Mouse (Mus musculus) ES-Bruce4 (cell line): ENCODE measurements at regions not wholly inside any gene's neighbourhood (a gene's known extent, or its start where the extent isn't known, plus 50 kb on each side); places are given as distances from the start of the nearest gene placed in this dataset.
A peak's percentile ranks its signal among the peaks of the same experiment; 100 is the strongest.

ENCODE experiments used
- H3K27ac ChIP-seq: 2 replicates; pipeline ENCODE4 v1.5.1; 2012; ENCODE audit warnings: low read length, inconsistent platforms; ENCODE audit not compliant: insufficient read depth
- H3K27me3 ChIP-seq: 2 replicates; pipeline ENCODE4 v1.6.1; 2012; ENCODE audit warnings: mild to moderate bottlenecking, low read length, inconsistent platforms; ENCODE audit not compliant: control insufficient read depth, poor library complexity, insufficient read depth, severe bottlenecking
- H3K36me3 ChIP-seq: 2 replicates; pipeline ENCODE4 v1.6.1; 2012; ENCODE audit warnings: inconsistent platforms, mild to moderate bottlenecking, low read length, moderate library complexity; ENCODE audit not compliant: control insufficient read depth, poor library complexity, insufficient read depth, severe bottlenecking
- H3K4me1 ChIP-seq: one replicate; pipeline ENCODE4 v1.8.1; 2011; ENCODE audit warnings: low read length; ENCODE audit not compliant: control insufficient read depth, insufficient read depth
- H3K4me3 ChIP-seq: 2 replicates; pipeline ENCODE4 v1.5.1; 2011; ENCODE audit warnings: low read depth, mild to moderate bottlenecking, low read length
- H3K9ac ChIP-seq: 2 replicates; pipeline ENCODE4 v1.6.1; 2012; ENCODE audit warnings: low read depth, mild to moderate bottlenecking, inconsistent platforms; ENCODE audit not compliant: poor library complexity, severe bottlenecking
- H3K9me3 ChIP-seq: replicated peaks from 2 replicates; pipeline ENCODE4 v1.6.1; 2012; ENCODE audit warnings: mild to moderate bottlenecking, low read length, inconsistent platforms; ENCODE audit not compliant: control insufficient read depth, poor library complexity, insufficient read depth, severe bottlenecking
- CTCF ChIP-seq: IDR thresholded peaks from one replicate; pipeline ENCODE4 v1.8.1; 2011; ENCODE audit warnings: low read depth, low read length
- EP300 ChIP-seq: IDR thresholded peaks from 2 replicates; pipeline ENCODE4 v1.6.1; 2011; ENCODE audit warnings: low read depth, low read length; ENCODE audit not compliant: insufficient read depth
- POLR2A ChIP-seq: IDR thresholded peaks from one replicate; pipeline ENCODE4 v1.8.1; 2011; ENCODE audit warnings: low read length; ENCODE audit not compliant: insufficient read depth

GRCm38 (mm10) chr11:31592061-31592460 is 79.6 kb downstream of the Bod1 start:
- Histone ChIP-seq H3K4me3 (peak overlapping the region; percentile 48; the same call in 1 of the 2 replicates), H3K27me3 (no peaks in the 10 kb centered on the region), H3K9ac (no peak overlapping the region)

DNA sequence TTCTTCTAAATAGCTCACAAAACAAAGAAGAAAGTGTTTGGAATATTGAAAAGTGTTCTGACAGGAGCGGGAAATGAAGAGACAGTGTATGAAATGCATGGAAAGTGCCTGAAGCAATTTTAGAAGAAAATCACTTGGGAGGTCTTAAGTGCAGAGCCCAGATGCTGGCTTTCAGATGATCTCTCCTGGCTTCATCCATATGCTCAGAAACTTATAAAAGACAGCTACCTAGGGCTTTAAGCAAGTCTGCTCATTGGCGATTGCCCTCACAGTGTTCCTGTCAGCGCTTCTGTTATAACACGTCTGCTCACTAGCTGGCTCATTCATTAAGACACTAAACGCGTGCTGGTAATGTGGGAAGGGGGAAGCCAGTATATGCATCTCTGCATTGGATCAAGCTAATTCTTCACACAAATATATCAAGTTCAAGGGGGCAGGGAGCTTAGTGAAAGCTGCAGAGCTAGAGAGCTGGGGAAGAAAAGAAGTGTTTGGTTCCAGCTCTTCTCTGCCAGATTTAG is 80.6 kb downstream of the Bod1 start:
- H3K4me1 ChIP-seq, result no peaks in the 10 kb centered on the region
- H3K27ac ChIP-seq, result no peak overlapping the region
- H3K4me3 ChIP-seq, result peak overlapping the region; percentile 48; the same call in 1 of the 2 replicates
- no peak overlapping the region for H3K9ac ChIP-seq
- H3K27me3 ChIP-seq, result no peaks in the 10 kb centered on the region
- H3K9me3 ChIP-seq, result peaks cover 2% of the 10 kb centered on the region; the same call in 1 of the 2 replicates
- TF ChIP-seq CTCF (no peak), EP300 (no peak), POLR2A (no peak)
- no peaks in the 10 kb centered on the region for H3K36me3 ChIP-seq

More at GRCm38 (mm10) chr11:31592061-31592460, 79.6 kb downstream of the Bod1 start:
- Histone ChIP-seq H3K4me1 (no peaks in the 10 kb centered on the region), H3K9me3 (peaks cover 3% of the 10 kb centered on the region; the same call in 1 of the 2 replicates), H3K36me3 (no peaks in the 10 kb centered on the region), H3K27ac (no peak overlapping the region)
- no peak for TF ChIP-seq CTCF
- no peak for TF ChIP-seq EP300

- no peak for TF ChIP-seq POLR2A
- no peak for TF ChIP-seq CTCF
- no peak for TF ChIP-seq EP300
- H3K27me3 ChIP-seq, result no peaks in the 10 kb centered on the region
- no peak overlapping the region for H3K4me3 ChIP-seq
- no peaks in the 10 kb centered on the region for H3K4me1 ChIP-seq
- no peaks in the 10 kb centered on the region for H3K36me3 ChIP-seq
- no peak overlapping the region for H3K27ac ChIP-seq
- no peak overlapping the region for H3K9ac ChIP-seq
- no peaks in the 10 kb centered on the region for H3K9me3 ChIP-seq
Observed at GRCm38 (mm10) chr11:31574941-31575340, 96.7 kb downstream of the Bod1 start.

DNA sequence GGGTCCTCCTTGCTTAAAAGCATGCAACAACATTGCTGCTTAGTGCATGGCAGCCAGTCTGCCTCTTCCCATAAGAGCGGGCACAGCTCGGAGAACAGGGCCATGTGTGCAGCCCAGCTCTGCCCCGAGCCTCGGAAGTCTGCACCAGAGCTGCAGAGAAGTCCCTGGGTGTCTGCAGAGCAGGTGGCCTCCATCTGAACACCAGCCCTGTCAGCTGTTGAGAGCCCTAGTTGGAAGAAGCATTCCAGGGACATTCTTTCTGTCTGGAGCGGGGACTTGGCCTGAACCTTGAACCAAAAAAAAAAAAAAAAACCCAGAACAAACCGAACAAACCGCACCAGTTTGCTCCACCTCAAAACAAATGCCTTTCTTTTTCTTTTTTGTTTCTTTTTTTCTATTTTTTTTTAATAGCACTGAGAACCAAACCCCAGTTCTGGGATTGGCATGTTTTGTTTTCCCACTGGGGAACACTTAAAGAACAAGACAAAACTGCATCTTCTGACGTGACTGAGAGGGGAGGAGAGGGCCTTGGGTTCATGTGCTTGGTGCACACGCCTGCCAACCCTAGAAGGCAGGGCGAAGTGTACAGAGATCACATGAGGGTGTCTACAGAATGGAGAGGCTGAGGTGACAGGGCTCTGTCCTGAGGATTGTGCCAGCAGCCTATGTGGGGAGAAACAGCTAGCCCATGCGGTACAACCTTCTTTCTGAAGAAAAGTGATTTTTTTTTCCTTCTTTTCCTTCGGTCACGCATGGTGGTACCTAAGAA is 106.8 kb downstream of the Bod1 start:
- Histone ChIP-seq H3K9ac (no peak overlapping the region), H3K4me1 (no peaks in the 10 kb centered on the region), H3K27me3 (no peaks in the 10 kb centered on the region), H3K9me3 (no peaks in the 10 kb centered on the region), H3K36me3 (no peaks in the 10 kb centered on the region), H3K4me3 (no peak overlapping the region), H3K27ac (no peak overlapping the region)
- TF ChIP-seq EP300 (no peak), CTCF (no peak), POLR2A (no peak)

DNA sequence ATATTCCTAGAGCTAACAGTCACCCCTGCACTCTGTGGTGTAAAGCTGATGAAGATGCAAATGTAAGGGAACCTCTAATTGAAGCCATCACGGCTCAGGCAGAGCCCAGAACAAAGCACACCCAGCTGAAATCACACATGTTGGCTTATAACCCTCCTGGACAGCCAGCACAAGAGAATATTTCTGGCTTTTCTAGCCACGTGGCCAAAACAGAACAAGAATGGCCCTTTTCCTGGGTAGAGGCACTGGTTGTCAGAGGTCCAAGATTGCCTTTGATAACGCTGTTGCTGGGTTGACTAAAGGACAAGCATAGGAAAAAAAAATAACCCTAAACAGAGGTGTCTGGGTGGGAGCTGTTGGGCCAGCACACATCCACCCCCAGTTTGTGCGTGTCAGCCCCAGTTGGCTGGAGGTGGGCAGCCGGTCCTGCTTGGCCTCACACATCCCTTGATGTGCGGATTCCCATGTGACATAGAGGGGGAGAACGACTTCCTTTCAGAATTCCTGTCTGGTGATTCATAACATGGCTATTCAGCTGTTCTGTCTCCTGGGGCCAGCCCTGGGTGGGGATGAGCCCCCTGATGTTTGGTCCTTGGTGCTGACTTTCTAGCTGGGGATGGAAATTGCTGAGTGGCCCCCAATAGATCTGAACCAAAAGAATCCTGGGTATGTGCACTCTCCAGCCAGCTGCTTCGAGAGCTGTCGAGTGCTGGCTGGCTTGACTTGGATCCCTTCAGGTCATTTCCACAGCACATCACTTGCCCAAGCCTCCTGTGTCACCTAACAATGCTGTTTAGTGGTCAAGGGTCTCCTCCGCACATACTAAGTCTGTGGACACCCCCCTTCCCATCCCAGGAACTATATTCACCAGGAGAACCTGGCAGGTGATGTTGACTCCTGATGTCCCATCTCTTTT is 107.6 kb downstream of the Bod1 start:
- Histone ChIP-seq H3K4me1 (no peaks in the 10 kb centered on the region), H3K9ac (no peak overlapping the region), H3K27me3 (no peaks in the 10 kb centered on the region), H3K4me3 (no peak overlapping the region), H3K36me3 (no peaks in the 10 kb centered on the region), H3K9me3 (no peaks in the 10 kb centered on the region), H3K27ac (no peak overlapping the region)
- TF ChIP-seq POLR2A (no peak), CTCF (no peak), EP300 (no peak)
